Mouse (Mus musculus) heart, postnatal 0 days (tissue): ENCODE measurements around the gene Clic1.

Experiments
- CTCF ChIP-seq: IDR thresholded peaks from 2 replicates; pipeline ENCODE4 v1.5.1; 2016; ENCODE audit warnings: antibody characterized with exemption, control low read depth, low read depth
- EP300 ChIP-seq: IDR thresholded peaks from 2 replicates; pipeline ENCODE4 v1.6.1; 2016; ENCODE audit warnings: antibody characterized with exemption, low read depth

DNA sequence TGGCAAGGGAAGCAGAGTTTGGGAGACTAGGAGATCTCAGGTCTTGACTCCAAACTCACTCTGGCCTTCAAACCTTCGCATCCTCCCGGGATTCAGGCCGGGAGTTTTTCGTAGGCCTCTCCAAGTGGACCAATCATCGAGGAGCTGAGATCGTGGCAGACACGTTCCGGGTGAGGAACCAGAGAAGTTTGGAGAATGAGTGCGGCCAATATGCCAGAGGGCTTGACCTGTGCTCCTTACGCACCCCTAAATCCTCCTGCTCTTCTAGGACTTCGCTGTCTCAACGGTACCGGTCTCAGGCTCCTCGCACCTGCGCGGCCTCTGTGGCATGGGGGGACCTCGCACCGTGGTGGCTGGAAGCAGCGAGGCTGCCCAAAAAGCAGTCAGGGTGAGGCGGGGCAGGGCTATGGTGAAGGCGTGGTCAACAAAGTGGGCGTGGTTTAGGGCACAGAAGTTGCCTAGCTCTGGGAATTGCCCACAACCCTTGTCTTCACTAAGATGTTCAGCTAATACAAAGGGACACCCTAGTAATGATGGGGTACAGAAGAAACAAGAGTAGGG, 11.1 kb downstream of the Clic1 start:
- TF ChIP-seq CTCF (no peak), EP300 (no peak)
